Mouse (Mus musculus) bone marrow macrophage, adult 2 months (primary cell): ENCODE data around the gene Hhipl1.

Experiments used
- CTCF ChIP-seq: IDR thresholded peaks from 2 replicates; pipeline ENCODE4 v1.5.1; 2012; ENCODE audit warnings: low read depth, mild to moderate bottlenecking, low read length, moderate library complexity
- POLR2A ChIP-seq: IDR thresholded peaks from 2 replicates; pipeline ENCODE4 v1.6.1; 2012; ENCODE audit warnings: mild to moderate bottlenecking, low read depth, low read length, borderline replicate concordance

DNA sequence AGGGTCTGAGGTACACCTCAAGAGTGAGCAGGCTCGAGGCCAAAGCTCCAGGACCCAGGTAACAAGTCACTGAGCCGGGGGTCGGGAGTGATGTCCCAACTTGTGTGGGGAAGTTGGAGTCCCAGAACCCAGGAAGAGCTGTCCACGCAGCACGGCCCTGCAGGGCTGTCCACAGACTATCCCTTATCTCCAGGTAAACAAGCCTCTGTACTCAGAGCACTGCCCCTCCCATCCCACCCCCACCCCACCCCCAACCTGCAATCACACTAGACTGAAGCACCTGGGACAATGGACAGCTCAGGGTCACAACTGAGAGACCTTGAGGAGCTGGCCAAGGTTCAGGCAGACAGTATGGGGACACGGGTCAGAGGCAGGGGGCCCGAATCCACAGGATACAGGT, 41.2 kb upstream of the Hhipl1 start:
- no peak for TF ChIP-seq POLR2A
- TF ChIP-seq CTCF, result no peak
